Mouse (Mus musculus): ENCODE data around the gene Izumo4. TPM values are rescaled to one million over a fixed set of nuclear protein-coding genes. Genes with fewer than 3 reads are reported as not detected.

Izumo4 gene
- total RNA-seq, 2 experiments from 2014 or later: 2.2 to 9.8 TPM

- no peak for ATAC-seq (replicated peaks; ENCODE audit: low FRiP score, poor library complexity, severe bottlenecking)
Observed at GRCm38 (mm10) chr10:80668614-80669013, 33.4 kb upstream of the Izumo4 start.

- no peak for ATAC-seq (replicated peaks; ENCODE audit: low FRiP score, poor library complexity, severe bottlenecking)
Observed at GRCm38 (mm10) chr10:80669018-80669417, 33.0 kb upstream of the Izumo4 start.

GRCm38 (mm10) chr10:80669737-80670485 is 32.1 kb upstream of the Izumo4 start:
- no peak for ATAC-seq (replicated peaks; ENCODE audit: low FRiP score, poor library complexity, severe bottlenecking)

- no peak for ATAC-seq (replicated peaks; ENCODE audit: low FRiP score, poor library complexity, severe bottlenecking)
Observed at GRCm38 (mm10) chr10:80670531-80670930, 31.5 kb upstream of the Izumo4 start.

GRCm38 (mm10) chr10:80671251-80671650 is 30.7 kb upstream of the Izumo4 start:
- no peak for ATAC-seq (replicated peaks; ENCODE audit: low FRiP score, poor library complexity, severe bottlenecking)

GRCm38 (mm10) chr10:80671936-80672690 is 29.9 kb upstream of the Izumo4 start:
- no peak for ATAC-seq (replicated peaks; ENCODE audit: low FRiP score, poor library complexity, severe bottlenecking)

- no peak for ATAC-seq (replicated peaks; ENCODE audit: low FRiP score, poor library complexity, severe bottlenecking)
Observed at GRCm38 (mm10) chr10:80673690-80674089, 28.3 kb upstream of the Izumo4 start.

- no peak for ATAC-seq (replicated peaks; ENCODE audit: low FRiP score, poor library complexity, severe bottlenecking)
Observed at GRCm38 (mm10) chr10:80674161-80674711, 27.7 kb upstream of the Izumo4 start.

- ATAC-seq (replicated peaks; ENCODE audit: low FRiP score, poor library complexity, severe bottlenecking): no peak
Observed at GRCm38 (mm10) chr10:80674851-80675404, 27.1 kb upstream of the Izumo4 start.

GRCm38 (mm10) chr10:80675405-80676197 is 26.4 kb upstream of the Izumo4 start:
- no peak for ATAC-seq (replicated peaks; ENCODE audit: low FRiP score, poor library complexity, severe bottlenecking)

GRCm38 (mm10) chr10:80676198-80676928 is 25.6 kb upstream of the Izumo4 start:
- ATAC-seq (replicated peaks; ENCODE audit: low FRiP score, poor library complexity, severe bottlenecking): peak; percentile 54

- peak; percentile 2 for ATAC-seq (replicated peaks; ENCODE audit: low FRiP score, poor library complexity, severe bottlenecking)
Observed at GRCm38 (mm10) chr10:80677128-80677875, 24.7 kb upstream of the Izumo4 start.

GRCm38 (mm10) chr10:80677942-80678436 is 24.0 kb upstream of the Izumo4 start, which contains the start of gene Mknk2:
Mknk2 (minus strand) TSS chr10:80678112.
- ATAC-seq (replicated peaks; ENCODE audit: low FRiP score, poor library complexity, severe bottlenecking): peak; percentile 63

- no peak for ATAC-seq (replicated peaks; ENCODE audit: low FRiP score, poor library complexity, severe bottlenecking)
Observed at GRCm38 (mm10) chr10:80678601-80679377, 23.2 kb upstream of the Izumo4 start.

- ATAC-seq (replicated peaks; ENCODE audit: low FRiP score, poor library complexity, severe bottlenecking): no peak
Observed at GRCm38 (mm10) chr10:80679556-80680259, 22.3 kb upstream of the Izumo4 start.

GRCm38 (mm10) chr10:80680260-80680696 is 21.7 kb upstream of the Izumo4 start:
- no peak for ATAC-seq (replicated peaks; ENCODE audit: low FRiP score, poor library complexity, severe bottlenecking)

- no peak for ATAC-seq (replicated peaks; ENCODE audit: low FRiP score, poor library complexity, severe bottlenecking)
Observed at GRCm38 (mm10) chr10:80682003-80682402, 20.0 kb upstream of the Izumo4 start.
